Mouse (Mus musculus): ENCODE results near the gene Fign.

Gene Fign

DNA sequence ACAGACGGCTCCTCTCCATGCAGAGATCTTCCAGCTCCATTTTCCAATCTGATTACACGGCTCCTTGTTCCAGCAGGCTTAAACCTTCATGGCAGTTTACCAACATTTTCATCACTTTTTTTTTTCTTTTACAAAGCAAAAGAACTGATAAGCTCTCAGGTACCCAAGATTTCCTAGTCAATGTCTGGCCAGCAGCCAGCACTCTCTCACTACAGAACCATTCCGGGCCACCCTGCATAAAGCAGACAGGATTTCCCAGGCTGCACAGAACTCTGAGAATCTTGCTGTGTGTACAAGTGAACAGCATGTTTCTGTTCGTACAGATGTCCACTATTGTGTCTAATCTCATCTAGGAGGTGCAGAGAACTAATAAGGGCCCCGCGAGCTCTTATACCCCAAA is 22.0 kb downstream of the Fign start:
- TF ChIP-seq NANOG (IDR thresholded peaks at IDR 0.05; ENCODE audit: borderline replicate concordance, low read length) (no peak), POU5F1 (IDR thresholded peaks at IDR 0.05; ENCODE audit: borderline replicate concordance, low read length) (no peak), CTCF (conservative IDR thresholded peaks at IDR 0.05; ENCODE audit: low read length) (no peak)
- H3K9me3 ChIP-seq (ENCODE audit: low read length): no peaks in the 10 kb centered on the region

GRCm38 (mm10) chr2:64074602-64075389 is 23.0 kb downstream of the Fign start:
- no peaks in the 10 kb centered on the region for H3K9me3 ChIP-seq (ENCODE audit: low read length)
- TF ChIP-seq CTCF (conservative IDR thresholded peaks at IDR 0.05; ENCODE audit: low read length) (no peak), NANOG (IDR thresholded peaks at IDR 0.05; ENCODE audit: borderline replicate concordance, low read length) (no peak), POU5F1 (IDR thresholded peaks at IDR 0.05; ENCODE audit: borderline replicate concordance, low read length) (no peak)
- H3K27me3 ChIP-seq (ENCODE audit: insufficient read depth, low read length): no peaks in the 10 kb centered on the region
- no peak overlapping the region for H3K4me3 ChIP-seq (replicated peaks; ENCODE audit: low read length)
- no peaks in the 10 kb centered on the region for H3K36me3 ChIP-seq (ENCODE audit: insufficient read depth, low read length)
- H3K4me1 ChIP-seq (replicated peaks; ENCODE audit: low read depth, low read length): no peaks in the 10 kb centered on the region

More for the DNA sequence above, 22.0 kb downstream of the Fign start:
- Histone ChIP-seq H3K4me3 (replicated peaks; ENCODE audit: low read length) (no peak overlapping the region), H3K27me3 (ENCODE audit: insufficient read depth, low read length) (no peaks in the 10 kb centered on the region), H3K4me1 (replicated peaks; ENCODE audit: low read depth, low read length) (no peaks in the 10 kb centered on the region), H3K36me3 (ENCODE audit: insufficient read depth, low read length) (no peaks in the 10 kb centered on the region)

GRCm38 (mm10) chr2:64072158-64072557 is 25.7 kb downstream of the Fign start:
- H3K36me3 ChIP-seq (ENCODE audit: insufficient read depth, low read length): no peaks in the 10 kb centered on the region
- TF ChIP-seq POU5F1 (IDR thresholded peaks at IDR 0.05; ENCODE audit: borderline replicate concordance, low read length) (no peak), CTCF (conservative IDR thresholded peaks at IDR 0.05; ENCODE audit: low read length) (no peak), NANOG (IDR thresholded peaks at IDR 0.05; ENCODE audit: borderline replicate concordance, low read length) (no peak)
- no peaks in the 10 kb centered on the region for H3K27me3 ChIP-seq (ENCODE audit: insufficient read depth, low read length)
- H3K9me3 ChIP-seq (ENCODE audit: low read length): no peaks in the 10 kb centered on the region
- H3K4me1 ChIP-seq (replicated peaks; ENCODE audit: low read depth, low read length): no peaks in the 10 kb centered on the region
- H3K4me3 ChIP-seq (replicated peaks; ENCODE audit: low read length): no peak overlapping the region

GRCm38 (mm10) chr2:64069950-64070695 is 27.7 kb downstream of the Fign start:
- H3K9me3 ChIP-seq (ENCODE audit: low read length): no peaks in the 10 kb centered on the region
- TF ChIP-seq POU5F1 (IDR thresholded peaks at IDR 0.05; ENCODE audit: borderline replicate concordance, low read length) (no peak), NANOG (IDR thresholded peaks at IDR 0.05; ENCODE audit: borderline replicate concordance, low read length) (no peak), CTCF (conservative IDR thresholded peaks at IDR 0.05; ENCODE audit: low read length) (no peak)
- no peaks in the 10 kb centered on the region for H3K4me1 ChIP-seq (replicated peaks; ENCODE audit: low read depth, low read length)
- no peaks in the 10 kb centered on the region for H3K36me3 ChIP-seq (ENCODE audit: insufficient read depth, low read length)
- no peak overlapping the region for H3K4me3 ChIP-seq (replicated peaks; ENCODE audit: low read length)
- no peaks in the 10 kb centered on the region for H3K27me3 ChIP-seq (ENCODE audit: insufficient read depth, low read length)

DNA sequence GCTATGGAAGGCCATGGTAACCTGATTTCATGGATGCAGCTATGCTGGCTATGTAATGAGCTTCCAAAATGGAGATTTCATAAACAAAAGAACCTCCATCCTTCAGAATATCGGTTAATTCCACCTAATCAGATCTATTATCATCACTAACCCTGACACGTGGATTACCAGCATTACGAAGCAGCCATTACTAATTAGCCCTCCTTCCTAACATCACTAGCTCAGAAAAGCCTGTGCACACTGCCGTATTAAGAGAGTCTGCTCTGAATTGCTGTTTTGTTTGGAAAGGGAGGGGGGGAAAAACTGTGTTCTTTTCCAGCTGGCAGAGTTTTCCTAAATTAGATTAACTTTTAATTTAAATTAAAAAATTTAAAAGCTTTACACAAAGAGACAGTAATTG is 32.3 kb downstream of the Fign start:
- TF ChIP-seq NANOG (IDR thresholded peaks at IDR 0.05; ENCODE audit: borderline replicate concordance, low read length): no peak
- no peak for TF ChIP-seq POU5F1 (IDR thresholded peaks at IDR 0.05; ENCODE audit: borderline replicate concordance, low read length)
- TF ChIP-seq CTCF (conservative IDR thresholded peaks at IDR 0.05; ENCODE audit: low read length): no peak
- no peaks in the 10 kb centered on the region for H3K4me1 ChIP-seq (replicated peaks; ENCODE audit: low read depth, low read length)
- H3K36me3 ChIP-seq (ENCODE audit: insufficient read depth, low read length): no peaks in the 10 kb centered on the region

GRCm38 (mm10) chr2:64059477-64059876 is 38.4 kb downstream of the Fign start:
- H3K4me1 ChIP-seq (replicated peaks; ENCODE audit: low read depth, low read length): no peaks in the 10 kb centered on the region
- no peaks in the 10 kb centered on the region for H3K9me3 ChIP-seq (ENCODE audit: low read length)
- H3K27me3 ChIP-seq (ENCODE audit: insufficient read depth, low read length): no peaks in the 10 kb centered on the region
- TF ChIP-seq NANOG (IDR thresholded peaks at IDR 0.05; ENCODE audit: borderline replicate concordance, low read length) (no peak), CTCF (conservative IDR thresholded peaks at IDR 0.05; ENCODE audit: low read length) (no peak), POU5F1 (IDR thresholded peaks at IDR 0.05; ENCODE audit: borderline replicate concordance, low read length) (no peak)
- no peak overlapping the region for H3K4me3 ChIP-seq (replicated peaks; ENCODE audit: low read length)
- no peaks in the 10 kb centered on the region for H3K36me3 ChIP-seq (ENCODE audit: insufficient read depth, low read length)

More for the DNA sequence above, 32.3 kb downstream of the Fign start:
- Histone ChIP-seq H3K27me3 (ENCODE audit: insufficient read depth, low read length) (no peaks in the 10 kb centered on the region), H3K9me3 (ENCODE audit: low read length) (no peaks in the 10 kb centered on the region), H3K4me3 (replicated peaks; ENCODE audit: low read length) (no peak overlapping the region)

GRCm38 (mm10) chr2:64048142-64048541 is 49.7 kb downstream of the Fign start:
- Histone ChIP-seq H3K4me1 (replicated peaks; ENCODE audit: low read depth, low read length) (no peaks in the 10 kb centered on the region), H3K9me3 (ENCODE audit: low read length) (no peaks in the 10 kb centered on the region), H3K4me3 (replicated peaks; ENCODE audit: low read length) (no peak overlapping the region), H3K27me3 (ENCODE audit: insufficient read depth, low read length) (no peaks in the 10 kb centered on the region), H3K36me3 (ENCODE audit: insufficient read depth, low read length) (no peaks in the 10 kb centered on the region)
- TF ChIP-seq NANOG (IDR thresholded peaks at IDR 0.05; ENCODE audit: borderline replicate concordance, low read length): no peak
- no peak for TF ChIP-seq POU5F1 (IDR thresholded peaks at IDR 0.05; ENCODE audit: borderline replicate concordance, low read length)

GRCm38 (mm10) chr2:64043099-64043498 is 54.7 kb downstream of the Fign start:
- Histone ChIP-seq H3K9me3 (ENCODE audit: low read length) (no peaks in the 10 kb centered on the region), H3K36me3 (ENCODE audit: insufficient read depth, low read length) (no peaks in the 10 kb centered on the region), H3K4me1 (replicated peaks; ENCODE audit: low read depth, low read length) (no peaks in the 10 kb centered on the region), H3K4me3 (replicated peaks; ENCODE audit: low read length) (no peak overlapping the region), H3K27me3 (ENCODE audit: insufficient read depth, low read length) (no peaks in the 10 kb centered on the region)
- TF ChIP-seq CTCF (conservative IDR thresholded peaks at IDR 0.05; ENCODE audit: low read length) (no peak), POU5F1 (IDR thresholded peaks at IDR 0.05; ENCODE audit: borderline replicate concordance, low read length) (no peak), NANOG (IDR thresholded peaks at IDR 0.05; ENCODE audit: borderline replicate concordance, low read length) (no peak)
